Mouse (Mus musculus) midbrain, embryonic 14.5 days (tissue): Measurements from ENCODE around the gene Gm8439. TPM values are rescaled to one million over a fixed set of nuclear protein-coding genes. Genes with fewer than 3 reads are reported as not detected.
A peak's percentile ranks its signal among the peaks of the same experiment; 100 is the strongest.

Experiments used
- ATAC-seq: fragments of 200-750 bp; cut with Nextera tagmentation; 2 replicates; pipeline ENCODE4 v1.8.0; 2017; ENCODE audit warnings: moderate number of reproducible peaks, moderate library complexity; ENCODE audit not compliant: low FRiP score, low TSS enrichment
- DNase-seq: peaks from one replicate; pipeline ENCODE4 v3.0.0-alpha.2; 2015
- H3K27ac ChIP-seq: fragments of 300-500 bp; sonication (generic); replicated peaks from 2 replicates; pipeline ENCODE4 v1.5.1; 2014; ENCODE audit warnings: mild to moderate bottlenecking, low read depth, low read length, moderate library complexity
- H3K27me3 ChIP-seq: fragments of 300-500 bp; sonication (generic); 2 replicates; pipeline ENCODE4 v1.6.1; 2014; ENCODE audit warnings: low read length, control low read depth, mixed read lengths; ENCODE audit not compliant: control insufficient read depth, insufficient read depth
- H3K36me3 ChIP-seq: fragments of 300-500 bp; sonication (generic); 2 replicates; pipeline ENCODE4 v1.6.1; 2014; ENCODE audit warnings: low read length, control low read depth; ENCODE audit not compliant: control insufficient read depth, insufficient read depth
- H3K4me1 ChIP-seq: fragments of 300-500 bp; sonication (generic); 2 replicates; pipeline ENCODE4 v1.6.1; 2014; ENCODE audit warnings: mild to moderate bottlenecking, antibody characterized with exemption, low read length, control low read depth; ENCODE audit not compliant: control insufficient read depth, insufficient read depth
- H3K4me2 ChIP-seq: fragments of 300-500 bp; sonication (generic); 2 replicates; pipeline ENCODE4 v1.6.1; 2014; ENCODE audit warnings: mild to moderate bottlenecking, low read length, moderate library complexity
- H3K4me3 ChIP-seq: fragments of 300-500 bp; sonication (generic); replicated peaks from 2 replicates; pipeline ENCODE4 v1.5.1; 2014; ENCODE audit warnings: low read depth, low read length
- H3K9ac ChIP-seq: fragments of 300-500 bp; sonication (generic); replicated peaks from 2 replicates; pipeline ENCODE4 v1.6.1; 2014; ENCODE audit warnings: mild to moderate bottlenecking, low read length, moderate library complexity
- H3K9me3 ChIP-seq: fragments of 300-500 bp; sonication (generic); 2 replicates; pipeline ENCODE4 v1.6.1; 2016; ENCODE audit warnings: low read length, control low read depth, mixed read lengths; ENCODE audit not compliant: control insufficient read depth
- WGBS: fragments of 180-500 bp; shearing (Covaris S2); extraction: QIAGEN DNeasy Blood & Tissue Kit; methylation state at CpG from one replicate; pipeline ENCODE4 v1.1.7; 2014; 5-methylcytosine and 5-hydroxymethylcytosine counted together
- polyA plus RNA-seq: library from polyadenylated mRNA; unstranded; fragments of >200 nt; fragmentation: Nextera tagmentation; extraction: Ambion mirVana; gene quantifications from 2 replicates; pipeline ENCODE4 v1.2.1, GENCODE M21; 2014

Gene Gm8439
- polyA plus RNA-seq, 1 experiment from 2014 or later = not detected

DNA sequence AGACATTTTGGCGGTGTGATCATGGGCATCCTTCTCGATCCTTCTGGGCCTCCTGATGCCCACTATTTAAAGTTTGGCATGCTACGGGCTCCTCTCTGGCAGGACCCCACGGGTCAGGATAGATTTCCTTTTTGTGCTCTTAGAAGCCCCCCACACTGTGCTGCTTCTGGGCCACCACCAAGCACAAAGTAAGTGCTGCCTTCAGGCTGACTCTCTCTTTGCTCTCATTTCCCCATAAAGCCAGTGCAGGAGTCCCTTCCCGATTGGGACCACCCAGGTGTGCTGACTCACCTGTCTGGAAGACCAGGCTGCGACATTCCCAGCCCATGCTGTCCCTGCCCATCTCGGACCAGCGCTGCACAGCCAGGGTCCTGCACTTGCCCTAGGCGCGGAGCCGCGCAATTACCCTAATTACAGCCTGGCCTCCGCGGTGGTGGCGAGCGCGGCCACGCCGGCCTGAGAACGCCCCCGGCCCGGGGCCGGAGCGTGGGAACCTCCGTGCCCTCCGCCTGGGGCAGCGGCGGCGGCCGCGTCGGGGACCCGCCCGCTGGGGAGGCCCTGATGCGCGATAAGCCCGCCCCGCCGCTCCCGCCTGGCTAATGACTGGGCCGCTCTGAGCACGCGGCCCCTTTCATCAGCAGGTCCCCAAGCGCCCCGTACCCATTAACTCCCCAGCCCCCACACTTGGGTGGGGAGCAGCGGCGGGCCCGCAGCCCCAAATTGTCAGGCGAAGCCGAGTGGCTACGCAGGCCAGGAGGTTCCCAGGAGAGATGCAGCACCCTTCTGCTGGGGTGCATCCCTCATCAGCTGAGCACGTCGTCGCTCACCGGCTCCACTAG is 61.0 kb downstream of the Gm8439 start:
- H3K36me3 ChIP-seq = no peaks in the 10 kb centered on the region
- no peaks in the 10 kb centered on the region for H3K9me3 ChIP-seq
- peak overlapping the region; percentile 96 for H3K4me2 ChIP-seq
- ATAC-seq (peak; percentile 67), DNase-seq (peak; percentile 74)
- peak overlapping the region; percentile 63 for H3K9ac ChIP-seq
- H3K27me3 ChIP-seq = peaks cover 9% of the 10 kb centered on the region; the same call in 1 of the 2 replicates
- 4% methylated on average over 55 of the region's 55 CpGs for WGBS
- H3K4me1 ChIP-seq = 0 out of 2 replicates have a peak, but pooled peaks cover 4% of the 10 kb centered on the region
- peak overlapping the region; percentile 50 for H3K4me3 ChIP-seq
- H3K27ac ChIP-seq = no peak overlapping the region

DNA sequence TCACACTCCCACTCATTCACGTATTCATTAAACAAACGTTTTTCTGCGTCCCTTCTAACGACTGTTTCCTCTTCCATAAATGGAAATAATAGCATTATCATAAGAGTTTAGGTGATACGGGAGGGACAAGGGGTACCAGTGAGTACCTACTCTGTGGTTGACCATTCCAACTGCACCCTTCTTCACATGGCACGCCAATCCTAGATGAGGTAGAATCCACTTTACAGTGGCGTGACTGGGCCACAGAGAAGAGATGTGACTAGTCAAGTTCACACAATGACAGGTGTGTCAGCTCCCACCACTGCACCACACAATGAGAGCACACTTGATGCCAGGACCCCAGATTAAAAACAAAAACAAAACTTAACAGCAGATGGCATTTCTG is 61.7 kb downstream of the Gm8439 start:
- peak; percentile 8 for DNase-seq
- 24% methylated on average over 7 of the region's 7 CpGs for WGBS
- no peak overlapping the region for H3K27ac ChIP-seq
- no peaks in the 10 kb centered on the region for H3K9me3 ChIP-seq
- H3K4me2 ChIP-seq = peak overlapping the region; percentile 96
- 0 out of 2 replicates have a peak, but pooled peaks cover 4% of the 10 kb centered on the region for H3K4me1 ChIP-seq
- H3K4me3 ChIP-seq = peak overlapping the region; percentile 50
- no peaks in the 10 kb centered on the region for H3K36me3 ChIP-seq
- ATAC-seq = no peak
- peak overlapping the region; percentile 63; the same call in 1 of the 2 replicates for H3K9ac ChIP-seq
- peaks cover 9% of the 10 kb centered on the region; the same call in 1 of the 2 replicates for H3K27me3 ChIP-seq

DNA sequence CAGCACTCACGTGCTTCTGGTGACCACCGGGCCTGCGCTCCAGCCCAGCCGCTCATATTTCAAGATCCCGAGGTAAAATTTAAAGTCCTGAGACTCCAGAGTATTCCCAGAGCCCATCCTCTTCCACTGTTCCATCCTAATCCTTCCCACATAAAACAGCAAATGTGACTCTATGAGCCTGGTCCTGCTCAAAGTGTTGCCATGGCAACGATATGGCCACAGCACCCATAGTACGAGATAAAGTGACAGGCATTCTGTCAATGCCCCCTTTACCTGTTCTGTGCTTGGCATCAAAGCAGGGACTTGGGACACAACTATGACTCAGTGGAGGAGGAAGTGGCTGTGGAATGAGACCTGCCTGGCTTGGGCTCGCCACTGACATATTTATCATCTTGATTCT is 67.4 kb downstream of the Gm8439 start:
- H3K4me3 ChIP-seq = no peak overlapping the region
- no peak overlapping the region for H3K27ac ChIP-seq
- no peaks in the 10 kb centered on the region for H3K9me3 ChIP-seq
- WGBS = 84% methylated on average over 8 of the region's 8 CpGs
- no peaks in the 10 kb centered on the region for H3K4me1 ChIP-seq
- no peak overlapping the region for H3K4me2 ChIP-seq
- ATAC-seq = no peak
- H3K9ac ChIP-seq = no peak overlapping the region
- peak; percentile 41 for DNase-seq
- no peaks in the 10 kb centered on the region for H3K36me3 ChIP-seq
- no peaks in the 10 kb centered on the region for H3K27me3 ChIP-seq

Other genes starting within 250 kb of the Gm8439 start
- 83.4 and 84.7 TPM in 2 replicates for gene Scmh1, start 183.5 kb upstream of the Gm8439 start, polyA plus RNA-seq
- not detected in 2 replicates for gene Slfnl1, start 56.5 kb upstream of the Gm8439 start, polyA plus RNA-seq
- 77.0 and 95.2 TPM in 2 replicates for gene Ctps, start 18.5 kb upstream of the Gm8439 start, polyA plus RNA-seq
- 1.2 TPM in 2 replicates for gene Cited4, start 77.8 kb downstream of the Gm8439 start, polyA plus RNA-seq
- 3.7 and 3.9 TPM in 2 replicates for gene Kcnq4, start 159.9 kb downstream of the Gm8439 start, polyA plus RNA-seq
- gene Nfyc, start 242.8 kb downstream of the Gm8439 start, polyA plus RNA-seq = 89.4 and 97.5 TPM in 2 replicates